Mouse (Mus musculus): ENCODE data around the gene Ppp2r5c. TPM values are rescaled to one million over a fixed set of nuclear protein-coding genes. Genes with fewer than 3 reads are reported as not detected.

The Ppp2r5c gene
- polyA plus RNA-seq, 1 experiment from 2014 or later, result 146 TPM

DNA sequence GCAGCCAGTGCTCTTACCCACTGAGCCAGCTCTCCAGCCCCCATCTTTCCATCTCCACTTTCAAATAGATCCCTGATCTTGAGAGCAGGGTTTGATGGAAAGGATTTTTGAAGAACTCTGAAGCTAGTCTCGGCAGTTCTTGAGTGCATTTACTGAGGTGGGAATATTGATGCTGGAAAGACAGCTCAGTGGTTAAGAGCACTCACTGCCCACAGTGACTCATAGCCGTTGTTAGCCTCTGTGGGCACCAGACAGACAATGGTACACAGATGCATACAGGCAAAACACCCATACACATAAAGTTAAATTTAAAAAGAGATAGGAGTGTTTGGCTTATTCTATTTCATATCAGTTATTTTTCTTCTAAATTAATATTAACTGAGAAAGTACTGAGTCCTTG is 159.8 kb downstream of the Ppp2r5c start:
- H3K36me3 ChIP-seq (ENCODE audit: control insufficient read depth, insufficient read depth, low read length), result no peaks in the 10 kb centered on the region
- no peak for ATAC-seq (ENCODE audit: insufficient read depth, low FRiP score)
- no peaks in the 10 kb centered on the region for H3K9me3 ChIP-seq (replicated peaks; ENCODE audit: control insufficient read depth, low read length)
- H3K27ac ChIP-seq (ENCODE audit: low read length), result no peak overlapping the region
- no peaks in the 10 kb centered on the region for H3K27me3 ChIP-seq (ENCODE audit: control insufficient read depth, insufficient read depth, low read length)
- no peak overlapping the region for H3K9ac ChIP-seq (ENCODE audit: low read length)
- H3K4me1 ChIP-seq (ENCODE audit: control insufficient read depth, insufficient read depth, low read length), result peaks cover 23% of the 10 kb centered on the region
- no peak overlapping the region for H3K4me3 ChIP-seq (replicated peaks; ENCODE audit: low read length)
- H3K4me2 ChIP-seq (ENCODE audit: low read depth, low read length), result no peak overlapping the region
- WGBS, result 74% methylated on average over 2 of the region's 2 CpGs

DNA sequence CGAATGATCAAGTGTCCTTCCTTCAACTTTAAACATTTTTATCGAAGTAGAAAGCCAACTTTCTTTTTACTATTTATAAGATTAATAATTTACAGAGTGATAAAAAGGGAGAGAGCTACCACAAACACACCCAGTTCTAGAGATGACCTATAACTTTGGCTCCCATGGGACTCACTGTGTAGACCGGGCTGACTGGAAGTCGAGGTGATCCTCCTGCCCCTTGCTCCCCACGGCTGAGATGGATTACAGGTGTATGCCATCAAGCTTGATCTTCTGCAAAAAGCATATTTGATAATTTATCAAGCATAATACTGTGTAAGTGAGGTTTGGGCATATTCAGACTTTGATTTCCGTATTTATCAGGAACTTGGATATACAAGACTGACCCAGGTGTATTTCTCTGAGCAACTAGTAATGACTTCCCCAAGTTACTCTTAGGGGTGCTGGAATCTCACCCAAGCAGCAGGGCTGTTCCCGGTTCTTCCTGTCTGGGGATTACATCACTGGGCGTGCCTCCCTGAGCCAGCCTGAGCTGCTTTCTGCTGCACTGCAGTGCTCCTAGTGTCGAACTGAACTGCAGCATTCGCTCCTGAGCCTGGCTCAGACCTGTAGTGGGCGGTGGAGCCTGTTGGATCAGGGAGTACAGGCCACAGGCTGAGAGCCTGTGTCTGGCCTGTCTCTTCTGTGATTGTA is 161.7 kb downstream of the Ppp2r5c start:
- H3K9me3 ChIP-seq (replicated peaks; ENCODE audit: control insufficient read depth, low read length), result no peaks in the 10 kb centered on the region
- ATAC-seq (ENCODE audit: insufficient read depth, low FRiP score), result peak; percentile 93
- H3K27ac ChIP-seq (ENCODE audit: low read length), result peak overlapping the region; percentile 76
- no peaks in the 10 kb centered on the region for H3K27me3 ChIP-seq (ENCODE audit: control insufficient read depth, insufficient read depth, low read length)
- no peak overlapping the region for H3K4me3 ChIP-seq (replicated peaks; ENCODE audit: low read length)
- no peak overlapping the region for H3K9ac ChIP-seq (ENCODE audit: low read length)
- peak overlapping the region; percentile 25; the same call in 1 of the 2 replicates for H3K4me2 ChIP-seq (ENCODE audit: low read depth, low read length)
- WGBS, result 46% methylated on average over 11 of the region's 11 CpGs
- H3K36me3 ChIP-seq (ENCODE audit: control insufficient read depth, insufficient read depth, low read length), result peaks cover 3% of the 10 kb centered on the region; the same call in 1 of the 2 replicates
- H3K4me1 ChIP-seq (ENCODE audit: control insufficient read depth, insufficient read depth, low read length), result peaks cover 9% of the 10 kb centered on the region

DNA sequence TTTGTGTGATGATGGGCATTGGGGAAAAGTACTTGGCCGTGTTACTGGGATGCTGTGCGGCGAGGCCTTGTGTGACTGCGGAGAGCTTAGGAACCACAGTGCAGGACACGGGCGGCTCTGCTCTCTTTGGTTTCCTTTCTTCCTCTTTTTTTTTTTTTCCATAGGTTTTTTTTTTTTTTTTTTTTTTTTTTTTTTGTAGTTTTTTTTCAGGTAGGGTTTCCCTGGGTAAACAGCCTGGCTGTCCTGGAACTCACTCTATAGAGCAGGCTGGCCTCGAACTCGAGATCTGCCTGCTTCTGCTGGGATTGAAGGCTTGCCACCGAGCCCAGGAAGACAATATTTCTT is 162.2 kb downstream of the Ppp2r5c start:
- H3K27me3 ChIP-seq (ENCODE audit: control insufficient read depth, insufficient read depth, low read length), result no peaks in the 10 kb centered on the region
- no peak overlapping the region for H3K4me3 ChIP-seq (replicated peaks; ENCODE audit: low read length)
- H3K9ac ChIP-seq (ENCODE audit: low read length), result no peak overlapping the region
- H3K36me3 ChIP-seq (ENCODE audit: control insufficient read depth, insufficient read depth, low read length), result peaks cover 3% of the 10 kb centered on the region; the same call in 1 of the 2 replicates
- 0 out of 2 replicates have a peak overlapping the region, but pooled peaks have one; percentile 21 for H3K4me2 ChIP-seq (ENCODE audit: low read depth, low read length)
- H3K27ac ChIP-seq (ENCODE audit: low read length), result peak overlapping the region; percentile 76
- 77% methylated on average over 9 of the region's 9 CpGs for WGBS
- no peaks in the 10 kb centered on the region for H3K9me3 ChIP-seq (replicated peaks; ENCODE audit: control insufficient read depth, low read length)
- H3K4me1 ChIP-seq (ENCODE audit: control insufficient read depth, insufficient read depth, low read length), result peaks cover 6% of the 10 kb centered on the region; the same call in 1 of the 2 replicates
- ATAC-seq (ENCODE audit: insufficient read depth, low FRiP score), result no peak

DNA sequence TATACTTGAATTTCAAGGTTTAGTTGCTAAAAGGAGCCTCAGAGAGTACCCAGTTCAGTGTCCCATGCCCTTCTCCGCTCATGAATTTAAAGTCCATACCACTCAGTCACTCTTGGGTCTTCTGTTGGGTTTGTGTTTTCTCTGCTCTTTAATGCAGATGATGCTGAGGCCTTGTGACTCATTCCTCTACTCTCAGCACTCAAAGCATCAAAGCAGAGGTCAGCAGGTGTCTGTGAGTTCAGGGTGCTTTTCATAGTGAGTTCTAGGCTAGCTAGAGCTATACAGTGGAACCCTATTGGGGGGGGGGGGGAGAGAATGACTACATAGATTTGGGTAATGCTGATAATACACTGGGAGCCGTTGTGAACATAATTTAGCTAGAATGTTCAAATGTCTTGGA is 163.8 kb downstream of the Ppp2r5c start:
- H3K9me3 ChIP-seq (replicated peaks; ENCODE audit: control insufficient read depth, low read length), result no peaks in the 10 kb centered on the region
- H3K4me3 ChIP-seq (replicated peaks; ENCODE audit: low read length), result no peak overlapping the region
- H3K9ac ChIP-seq (ENCODE audit: low read length), result no peak overlapping the region
- no peaks in the 10 kb centered on the region for H3K27me3 ChIP-seq (ENCODE audit: control insufficient read depth, insufficient read depth, low read length)
- WGBS, result 87% methylated on average over 2 of the region's 2 CpGs
- H3K27ac ChIP-seq (ENCODE audit: low read length), result no peak overlapping the region
- no peak overlapping the region for H3K4me2 ChIP-seq (ENCODE audit: low read depth, low read length)
- peaks cover 13% of the 10 kb centered on the region for H3K36me3 ChIP-seq (ENCODE audit: control insufficient read depth, insufficient read depth, low read length)
- H3K4me1 ChIP-seq (ENCODE audit: control insufficient read depth, insufficient read depth, low read length), result peaks cover 6% of the 10 kb centered on the region; the same call in 1 of the 2 replicates
- no peak for ATAC-seq (ENCODE audit: insufficient read depth, low FRiP score)

DNA sequence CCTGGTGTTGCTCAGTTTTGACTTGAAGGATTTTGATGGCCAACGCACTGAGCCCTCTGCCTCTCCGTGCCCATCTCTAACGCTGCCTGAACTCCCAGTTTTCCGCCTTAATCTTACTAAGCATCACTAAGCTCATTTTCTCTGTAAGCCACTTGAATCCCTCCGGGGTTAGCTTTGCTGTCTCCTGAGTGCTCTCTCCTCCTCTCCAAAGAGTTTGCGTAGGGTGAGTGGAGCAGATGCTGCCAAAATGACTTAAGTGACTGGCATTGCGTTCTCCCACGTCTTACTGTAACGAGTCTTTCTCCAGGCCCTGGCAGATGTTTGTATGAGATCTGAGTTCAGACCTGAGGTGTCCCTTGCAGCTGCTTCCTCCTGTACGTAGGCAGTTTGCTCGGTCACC is 183.1 kb downstream of the Ppp2r5c start:
- H3K4me1 ChIP-seq (ENCODE audit: control insufficient read depth, insufficient read depth, low read length), result no peaks in the 10 kb centered on the region
- peaks cover 73% of the 10 kb centered on the region for H3K36me3 ChIP-seq (ENCODE audit: control insufficient read depth, insufficient read depth, low read length)
- H3K27me3 ChIP-seq (ENCODE audit: control insufficient read depth, insufficient read depth, low read length), result no peaks in the 10 kb centered on the region
- ATAC-seq (ENCODE audit: insufficient read depth, low FRiP score), result no peak
- H3K27ac ChIP-seq (ENCODE audit: low read length), result no peak overlapping the region
- no peak overlapping the region for H3K9ac ChIP-seq (ENCODE audit: low read length)
- H3K9me3 ChIP-seq (replicated peaks; ENCODE audit: control insufficient read depth, low read length), result no peaks in the 10 kb centered on the region
- 94% methylated on average over 11 of the region's 11 CpGs for WGBS
- H3K4me2 ChIP-seq (ENCODE audit: low read depth, low read length), result no peak overlapping the region
- no peak overlapping the region for H3K4me3 ChIP-seq (replicated peaks; ENCODE audit: low read length)

Other genes with a start within 250 kb of the Ppp2r5c start
- 1.5 and 1.8 TPM in 2 replicates for gene Dio3, start 168.1 kb upstream of the Ppp2r5c start, polyA plus RNA-seq (2015; fragmentation: Nextera tagmentation; extraction: Ambion mirVana)
- gene Dync1h1, start 154.3 kb downstream of the Ppp2r5c start, polyA plus RNA-seq (2015; fragmentation: Nextera tagmentation; extraction: Ambion mirVana), result 42.0 and 44.5 TPM in 2 replicates
- gene 1700001K19Rik, start 235.5 kb downstream of the Ppp2r5c start, polyA plus RNA-seq (2015; fragmentation: Nextera tagmentation; extraction: Ambion mirVana), result 0.25 TPM in 1 of 2 replicates, not detected in the other